Mouse (Mus musculus) spleen, adult 2 months (tissue): ENCODE data around the gene Scarf2. TPM values are rescaled to one million over a fixed set of nuclear protein-coding genes. Genes with fewer than 3 reads are reported as not detected.

Experiments
- DNase-seq, 2 experiments: peaks; one replicate each; pipeline versions ENCODE4 v3.0.0 to v3.0.0-alpha.2; 2012 to 2021; ENCODE audit warnings: low spot score in 2 of 2, low read depth in 1 of 2
- H3K27ac ChIP-seq: fragments of 200-500 bp; 2 replicates; pipeline ENCODE4 v1.5.1; 2012; ENCODE audit warnings: low read length, inconsistent platforms; ENCODE audit not compliant: insufficient read depth
- H3K27me3 ChIP-seq: fragments of 200-500 bp; 2 replicates; pipeline ENCODE4 v1.6.1; 2012; ENCODE audit warnings: mild to moderate bottlenecking, moderate library complexity, low read length, inconsistent platforms; ENCODE audit not compliant: control insufficient read depth, insufficient read depth
- H3K36me3 ChIP-seq: fragments of 200-500 bp; 2 replicates; pipeline ENCODE4 v1.6.1; 2012; ENCODE audit warnings: mild to moderate bottlenecking, low read length, inconsistent platforms; ENCODE audit not compliant: control insufficient read depth, insufficient read depth
- H3K4me1 ChIP-seq: fragments of 200-500 bp; 2 replicates; pipeline ENCODE4 v1.6.1; 2011; ENCODE audit warnings: inconsistent platforms; ENCODE audit not compliant: control insufficient read depth, insufficient read depth, insufficient read length
- H3K4me3 ChIP-seq: fragments of 200-500 bp; 2 replicates; pipeline ENCODE4 v1.5.1; 2011; ENCODE audit warnings: mild to moderate bottlenecking, inconsistent platforms; ENCODE audit not compliant: insufficient read depth, insufficient read length; ENCODE audit errors: extremely low read depth
- CTCF ChIP-seq: fragments of 200-500 bp; IDR thresholded peaks from 2 replicates; pipeline ENCODE4 v1.5.1; 2011; ENCODE audit warnings: mild to moderate bottlenecking, inconsistent platforms; ENCODE audit not compliant: insufficient read depth, insufficient read length, insufficient replicate concordance; ENCODE audit errors: extremely low read depth
- POLR2A ChIP-seq: fragments of 200-500 bp; IDR thresholded peaks from 2 replicates; pipeline ENCODE4 v1.6.1; 2011; ENCODE audit warnings: low read depth, low read length, inconsistent platforms
- WGBS: fragments of 180-500 bp; shearing (Covaris S2); methylation state at CpG from one replicate; pipeline ENCODE4 v1.1.7; 2018; 5-methylcytosine and 5-hydroxymethylcytosine counted together
- polyA plus RNA-seq: library from polyadenylated mRNA; depleted of rRNA; stranded (reverse); fragments of >200 nt; gene quantifications from 2 replicates; pipeline ENCODE4 v1.2.3, GENCODE M21; 2012

Gene Scarf2
- polyA plus RNA-seq, 1 experiment, result 27.6 TPM

DNA sequence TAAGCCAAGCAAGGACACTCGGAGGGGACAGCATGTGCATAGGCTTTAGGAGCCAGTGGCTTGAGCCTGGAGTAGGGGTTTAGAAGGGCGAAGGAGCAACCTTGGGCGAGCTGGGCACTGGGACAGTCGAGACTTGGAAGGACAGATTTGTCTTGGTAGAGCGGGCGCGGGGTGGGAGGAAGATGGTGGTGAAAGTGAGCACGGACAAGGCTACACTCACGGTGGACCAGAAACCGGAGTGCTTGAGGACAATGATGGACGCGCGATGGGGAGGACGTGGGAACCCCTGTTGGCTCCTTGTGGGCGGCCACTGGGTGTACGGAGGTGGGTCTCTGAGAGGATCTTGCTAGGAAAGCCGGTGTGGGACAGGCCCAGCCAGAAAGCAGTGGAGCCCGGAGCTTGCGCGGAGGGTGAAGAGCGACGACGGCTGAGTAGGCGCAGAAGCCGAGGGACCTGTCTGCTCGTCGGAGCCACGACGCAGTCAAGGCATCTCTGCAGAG, 780 bp downstream of the Scarf2 start:
- Histone ChIP-seq H3K36me3 (no peaks in the 10 kb centered on the region), H3K27ac (peak overlapping the region; percentile 6), H3K27me3 (peaks cover 26% of the 10 kb centered on the region), H3K4me1 (peaks cover 9% of the 10 kb centered on the region; the same call in 1 of the 2 replicates), H3K4me3 (peak overlapping the region; percentile 39; the same call in 1 of the 2 replicates)
- no peak for DNase-seq
- TF ChIP-seq CTCF, result no peak
- TF ChIP-seq POLR2A, result no peak
- 15% methylated on average over 29 of the region's 29 CpGs for WGBS

DNA sequence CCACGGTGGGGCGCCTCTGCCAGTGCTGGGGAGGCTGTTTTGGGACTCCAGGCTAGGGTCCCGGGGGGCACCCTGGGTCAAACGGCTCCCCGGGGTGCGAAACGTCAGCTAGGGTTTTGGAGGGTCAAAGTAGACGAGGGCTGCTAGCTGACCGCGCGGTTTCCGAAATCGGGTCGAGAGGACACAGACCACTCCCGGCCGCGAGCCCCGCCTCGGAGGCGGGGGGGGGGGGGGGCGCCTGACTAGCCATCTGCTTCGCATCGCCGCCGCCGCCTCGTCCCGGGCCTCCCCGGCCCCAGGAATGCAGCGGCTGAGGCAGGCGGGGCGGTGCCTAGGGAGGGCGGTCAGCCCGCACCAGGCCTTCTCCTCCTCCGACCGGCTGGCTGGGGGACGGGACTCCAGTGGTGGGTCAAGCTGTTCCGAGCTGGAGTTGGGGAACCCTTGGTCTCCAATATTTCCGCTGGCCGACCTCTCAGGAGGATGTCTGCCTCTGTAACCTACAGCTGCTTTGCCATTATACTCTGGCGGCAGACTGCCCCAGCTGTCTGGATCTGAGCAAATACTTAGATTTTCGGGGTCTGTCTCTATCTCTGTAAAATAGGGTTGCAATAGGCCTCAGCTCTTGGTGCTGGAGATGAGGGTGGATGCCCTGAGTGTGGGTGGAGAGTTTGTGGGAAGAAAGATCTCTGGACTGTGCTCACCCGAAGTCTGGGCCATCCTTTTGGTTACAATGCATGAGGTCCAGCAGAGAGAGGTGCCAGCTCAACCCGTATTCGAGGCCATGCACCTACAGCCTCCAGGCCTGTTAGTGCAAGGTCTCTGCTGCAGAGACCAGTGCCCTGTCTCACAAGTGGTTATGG, 1.5 kb downstream of the Scarf2 start:
- no peak for DNase-seq
- H3K27me3 ChIP-seq, result peaks cover 32% of the 10 kb centered on the region

DNA sequence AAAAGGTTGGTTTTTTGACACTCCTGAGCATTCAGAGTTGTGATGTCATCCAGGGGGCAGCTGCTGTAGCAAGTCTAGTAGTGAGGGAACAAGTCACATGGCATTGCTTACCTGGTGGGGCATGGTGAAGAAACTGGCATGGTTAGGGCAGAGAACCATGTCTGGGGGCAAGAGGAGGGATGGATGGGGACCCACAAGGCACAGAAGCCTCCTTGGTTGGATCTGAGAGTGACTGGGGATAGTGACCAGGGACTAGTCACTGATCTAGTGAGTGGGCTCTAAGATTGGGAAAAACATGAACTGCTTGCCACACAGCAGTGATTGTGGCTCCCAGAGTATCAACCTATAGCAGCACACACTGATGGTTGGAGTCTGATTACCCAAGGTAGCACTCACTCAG, 2.5 kb downstream of the Scarf2 start:
- H3K27ac ChIP-seq, result no peak overlapping the region
- peaks cover 22% of the 10 kb centered on the region for H3K4me1 ChIP-seq
- no peaks in the 10 kb centered on the region for H3K36me3 ChIP-seq
- TF ChIP-seq CTCF (no peak), POLR2A (no peak)
- H3K27me3 ChIP-seq, result peaks cover 41% of the 10 kb centered on the region
- H3K4me3 ChIP-seq, result no peak overlapping the region
- DNase-seq, result no peak

More for the DNA sequence above, 1.5 kb downstream of the Scarf2 start:
- H3K4me3 ChIP-seq, result peak overlapping the region; percentile 15; the same call in 1 of the 2 replicates
- H3K4me1 ChIP-seq, result peaks cover 16% of the 10 kb centered on the region
- peak overlapping the region; percentile 6; the same call in 1 of the 2 replicates for H3K27ac ChIP-seq
- WGBS, result 15% methylated on average over 33 of the region's 45 CpGs
- H3K36me3 ChIP-seq, result no peaks in the 10 kb centered on the region
- TF ChIP-seq CTCF (no peak), POLR2A (no peak)

DNA sequence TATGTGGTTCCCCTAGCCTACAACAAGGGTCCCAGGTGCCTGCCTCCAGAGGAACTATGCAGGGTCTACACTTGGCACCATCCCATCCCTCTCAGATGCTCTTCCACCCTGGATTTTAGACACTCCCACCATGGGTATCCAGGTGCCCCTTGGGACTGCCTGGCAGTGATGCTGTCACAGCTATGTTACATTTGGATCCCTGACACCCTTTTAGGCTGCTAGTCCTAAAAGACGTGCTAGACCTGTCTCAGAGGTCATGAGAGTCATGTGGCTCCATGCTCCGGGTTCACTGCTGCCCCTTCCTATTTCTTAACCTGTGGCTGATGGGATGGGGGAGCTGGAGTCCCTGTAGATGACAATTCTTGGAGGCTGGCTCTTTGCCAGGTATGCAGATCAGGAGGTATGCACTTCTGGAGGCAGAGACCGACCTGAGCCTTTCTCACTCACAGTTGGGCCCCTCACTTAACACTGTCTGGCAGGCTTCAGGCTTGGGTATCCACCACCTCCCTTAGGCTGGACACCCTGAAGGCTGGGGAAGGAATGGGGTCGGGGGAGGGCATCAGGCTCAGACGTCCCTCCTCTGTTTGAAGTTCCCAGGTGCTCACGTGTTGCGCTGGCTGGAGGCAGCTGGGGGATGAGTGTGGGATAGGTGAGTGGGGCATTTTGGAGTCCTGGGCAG, 4.8 kb downstream of the Scarf2 start:
- no peak for TF ChIP-seq CTCF
- TF ChIP-seq POLR2A, result no peak
- Histone ChIP-seq H3K4me1 (peaks cover 28% of the 10 kb centered on the region), H3K27me3 (peaks cover 47% of the 10 kb centered on the region), H3K36me3 (no peaks in the 10 kb centered on the region), H3K27ac (no peak overlapping the region), H3K4me3 (no peak overlapping the region)
- 24% methylated on average over 7 of the region's 7 CpGs for WGBS
- no peak for DNase-seq

DNA sequence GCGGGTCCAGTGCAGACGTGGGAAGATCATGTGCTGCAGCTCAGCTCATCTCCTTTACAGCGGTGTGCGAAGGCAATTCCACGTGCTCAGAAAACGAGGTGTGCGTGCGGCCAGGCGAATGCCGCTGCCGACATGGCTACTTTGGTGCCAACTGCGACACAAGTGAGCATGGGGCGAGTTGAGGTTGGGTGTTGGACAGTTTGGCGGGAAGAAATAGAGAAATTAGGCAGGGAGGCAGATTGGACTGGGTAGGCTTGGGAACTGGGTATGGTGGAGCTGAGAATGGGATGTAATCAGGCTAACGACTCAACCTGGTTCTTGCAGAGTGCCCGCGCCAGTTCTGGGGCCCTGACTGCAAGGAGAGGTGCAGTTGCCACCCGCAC, 5.4 kb downstream of the Scarf2 start:
- TF ChIP-seq POLR2A (no peak), CTCF (no peak)
- Histone ChIP-seq H3K4me3 (peak overlapping the region; percentile 40; the same call in 1 of the 2 replicates), H3K27ac (no peak overlapping the region), H3K27me3 (peaks cover 46% of the 10 kb centered on the region), H3K36me3 (no peaks in the 10 kb centered on the region), H3K4me1 (peaks cover 26% of the 10 kb centered on the region)
- no peak for DNase-seq
- WGBS, result 16% methylated on average over 18 of the region's 18 CpGs

DNA sequence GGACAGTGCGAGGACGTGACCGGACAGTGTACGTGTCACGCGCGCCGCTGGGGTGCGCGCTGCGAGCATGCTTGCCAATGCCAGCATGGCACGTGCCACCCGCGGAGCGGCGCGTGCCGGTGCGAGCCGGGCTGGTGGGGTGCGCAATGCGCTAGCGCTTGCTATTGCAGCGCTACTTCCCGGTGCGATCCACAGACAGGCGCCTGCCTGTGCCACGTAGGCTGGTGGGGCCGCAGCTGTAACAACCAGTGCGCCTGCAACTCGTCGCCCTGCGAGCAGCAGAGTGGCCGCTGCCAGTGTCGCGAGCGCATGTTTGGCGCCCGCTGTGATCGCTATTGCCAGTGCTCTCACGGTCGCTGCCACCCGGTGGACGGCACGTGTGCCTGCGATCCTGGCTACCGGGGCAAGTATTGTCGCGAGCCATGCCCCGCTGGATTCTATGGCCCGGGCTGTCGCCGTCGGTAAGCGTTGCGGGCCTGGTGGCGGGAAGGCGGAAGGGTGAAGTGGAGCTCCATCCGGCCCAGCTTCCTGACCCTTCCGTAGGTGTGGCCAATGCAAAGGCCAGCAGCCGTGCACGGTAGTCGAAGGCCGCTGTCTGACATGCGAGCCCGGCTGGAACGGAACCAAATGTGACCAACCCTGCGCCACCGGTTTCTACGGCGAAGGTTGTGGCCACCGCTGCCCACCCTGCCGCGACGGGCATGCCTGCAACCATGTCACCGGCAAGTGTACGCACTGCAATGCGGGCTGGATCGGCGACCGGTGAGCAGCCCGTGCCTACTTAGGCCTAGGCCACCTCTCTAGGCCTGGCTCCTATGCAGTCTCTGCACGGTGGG, 6.0 kb downstream of the Scarf2 start:
- Histone ChIP-seq H3K4me3 (peak overlapping the region; percentile 40; the same call in 1 of the 2 replicates), H3K36me3 (no peaks in the 10 kb centered on the region), H3K27ac (no peak overlapping the region), H3K27me3 (peaks cover 41% of the 10 kb centered on the region), H3K4me1 (peaks cover 28% of the 10 kb centered on the region)
- WGBS, result 6% methylated on average over 83 of the region's 83 CpGs
- DNase-seq, result no peak
- TF ChIP-seq CTCF (no peak), POLR2A (no peak)
